18 mouse cellular contexts compared by ENCODE assay signal in the genomic region with DNA sequence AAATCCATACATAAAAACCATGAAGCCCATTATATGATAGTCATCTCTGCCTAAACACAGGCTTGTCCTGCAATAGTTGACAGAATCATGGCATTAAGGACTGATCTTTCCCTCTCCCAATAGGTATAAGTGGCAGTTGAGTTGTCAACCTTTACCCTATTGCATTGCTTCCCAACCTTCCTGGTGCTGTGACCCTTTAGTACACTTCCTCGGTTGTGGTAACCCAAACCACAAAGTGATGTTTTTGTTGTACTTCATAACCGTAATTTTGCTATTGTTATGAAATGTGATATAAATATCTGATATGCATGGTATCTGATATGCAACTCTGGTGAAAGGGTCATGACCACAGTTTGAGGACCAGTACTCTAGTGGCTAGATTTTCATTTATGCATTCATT.
"Had no signal": no experiment of that assay in that cellular context is flagged by ENCODE, and none has a peak within 500 bp of the region (broad histone marks: within the 10 kb centered on the region; RNA-seq: fewer than 3 reads in every experiment).

No protein-coding gene starts in this region.

- DNase-seq: lung, adult 18-20 months; lung, embryonic 14.5 days; lung, postnatal 10 days; lung, postnatal 4 days; midbrain, embryonic 14.5 days; retina, postnatal 1 day; right cerebral cortex, adult 18-20 months; right cerebral cortex, postnatal 14 days; thymus, adult 18-20 months; thymus, postnatal 25 days; thymus, postnatal 4 days had no signal

- ATAC-seq: midbrain, embryonic 16.5 days had no signal

- H3K27ac ChIP-seq: liver, embryonic 14.5 days; midbrain, embryonic 10.5 days; midbrain, embryonic 12.5 days; neural tube, embryonic 13.5 days; neural tube, embryonic 15.5 days had no signal

- H3K4me1 ChIP-seq: midbrain, embryonic 10.5 days; midbrain, embryonic 12.5 days; neural tube, embryonic 13.5 days; neural tube, embryonic 15.5 days had no signal

- H3K4me2 ChIP-seq: lung, embryonic 14.5 days; midbrain, embryonic 12.5 days; neural tube, embryonic 13.5 days; neural tube, embryonic 15.5 days had no signal

- H3K4me3 ChIP-seq: midbrain, embryonic 10.5 days; midbrain, embryonic 12.5 days; myocyte; neural tube, embryonic 13.5 days; neural tube, embryonic 15.5 days had no signal

- H3K36me3 ChIP-seq: midbrain, embryonic 10.5 days; midbrain, embryonic 12.5 days; neural tube, embryonic 13.5 days; neural tube, embryonic 15.5 days had no signal

- H3K9ac ChIP-seq: liver, embryonic 14.5 days; lung, embryonic 14.5 days; midbrain, embryonic 12.5 days; neural tube, embryonic 13.5 days; neural tube, embryonic 15.5 days had no signal

- H3K9me3 ChIP-seq: midbrain, embryonic 10.5 days; midbrain, embryonic 12.5 days; neural tube, embryonic 13.5 days; neural tube, embryonic 15.5 days had no signal

- H3K27me3 ChIP-seq: midbrain, embryonic 12.5 days; neural tube, embryonic 13.5 days; neural tube, embryonic 15.5 days had no signal
